Mouse (Mus musculus) neural tube, embryonic 14.5 days (tissue): ENCODE data around the gene Slc22a21. TPM values are rescaled to one million over a fixed set of nuclear protein-coding genes. Genes with fewer than 3 reads are reported as not detected.
"Not testable (repeated sequence)": the region's sequence is repeated elsewhere in the genome, so short reads cannot be mapped to it uniquely, and the experiment has no call there.

Experiments used
- ATAC-seq: fragments of 200-750 bp; cut with Nextera tagmentation; 2 replicates; pipeline ENCODE4 v1.8.0; 2017; ENCODE audit warnings: low read depth, mild to moderate bottlenecking, moderate TSS enrichment, moderate library complexity
- H3K27ac ChIP-seq: fragments of 300-500 bp; sonication (generic); 2 replicates; pipeline ENCODE4 v1.5.1; 2014; ENCODE audit warnings: low read depth, mild to moderate bottlenecking, control low read depth, low read length, moderate library complexity, mixed read lengths
- H3K27me3 ChIP-seq: fragments of 300-500 bp; sonication (generic); 2 replicates; pipeline ENCODE4 v1.6.1; 2014; ENCODE audit warnings: low read length; ENCODE audit not compliant: control insufficient read depth, insufficient read depth
- H3K36me3 ChIP-seq: fragments of 300-500 bp; sonication (generic); 2 replicates; pipeline ENCODE4 v1.6.1; 2014; ENCODE audit warnings: low read length, mixed read lengths; ENCODE audit not compliant: control insufficient read depth, insufficient read depth
- H3K4me1 ChIP-seq: fragments of 300-500 bp; sonication (generic); 2 replicates; pipeline ENCODE4 v1.6.1; 2014; ENCODE audit warnings: low read length; ENCODE audit not compliant: control insufficient read depth, insufficient read depth
- H3K4me2 ChIP-seq: fragments of 300-500 bp; sonication (generic); 2 replicates; pipeline ENCODE4 v1.6.1; 2014; ENCODE audit warnings: mild to moderate bottlenecking, low read depth, low read length, control low read depth
- H3K4me3 ChIP-seq: fragments of 300-500 bp; sonication (generic); 2 replicates; pipeline ENCODE4 v1.5.1; 2014; ENCODE audit warnings: low read depth, low read length, control low read depth, mixed read lengths
- H3K9ac ChIP-seq: fragments of 300-500 bp; sonication (generic); replicated peaks from 2 replicates; pipeline ENCODE4 v1.6.1; 2014; ENCODE audit warnings: low read depth, mild to moderate bottlenecking, control low read depth, low read length, mixed read lengths
- H3K9me3 ChIP-seq: fragments of 300-500 bp; sonication (generic); 2 replicates; pipeline ENCODE4 v1.6.1; 2016; ENCODE audit warnings: low read length; ENCODE audit not compliant: control insufficient read depth
- WGBS: fragments of 180-500 bp; shearing (Covaris S2); extraction: QIAGEN DNeasy Blood & Tissue Kit; methylation state at CpG from one replicate; pipeline ENCODE4 v1.1.7; 2014; 5-methylcytosine and 5-hydroxymethylcytosine counted together
- polyA plus RNA-seq: library from polyadenylated mRNA; unstranded; fragments of >200 nt; fragmentation: Nextera tagmentation; extraction: Ambion mirVana; gene quantifications from 2 replicates; pipeline ENCODE4 v1.2.1, GENCODE M21; 2014

Slc22a21 gene
- polyA plus RNA-seq, 1 experiment from 2014 or later: 3.7 TPM

GRCm38 (mm10) chr11:53975559-53975958 lies 4.6 kb downstream of the Slc22a21 start:
- no peak for ATAC-seq
- H3K4me3 ChIP-seq: no peak overlapping the region
- H3K4me1 ChIP-seq: no peaks in the 10 kb centered on the region
- no peak overlapping the region for H3K27ac ChIP-seq
- H3K27me3 ChIP-seq: no peaks in the 10 kb centered on the region
- H3K36me3 ChIP-seq: no peaks in the 10 kb centered on the region
- H3K4me2 ChIP-seq: no peak overlapping the region
- H3K9me3 ChIP-seq: no peaks in the 10 kb centered on the region
- no peak overlapping the region for H3K9ac ChIP-seq

GRCm38 (mm10) chr11:53958984-53959383 lies 21.1 kb downstream of the Slc22a21 start:
- no peaks in the 10 kb centered on the region for H3K27me3 ChIP-seq
- H3K36me3 ChIP-seq: no peaks in the 10 kb centered on the region
- H3K9me3 ChIP-seq: no peaks in the 10 kb centered on the region
- no peaks in the 10 kb centered on the region for H3K4me1 ChIP-seq
- H3K27ac ChIP-seq: no peak overlapping the region
- no peak overlapping the region for H3K9ac ChIP-seq
- no peak for ATAC-seq
- 46% methylated on average over 3 of the region's 3 CpGs for WGBS
- no peak overlapping the region for H3K4me2 ChIP-seq
- no peak overlapping the region for H3K4me3 ChIP-seq

GRCm38 (mm10) chr11:53958176-53958575 lies 22.0 kb downstream of the Slc22a21 start:
- H3K4me3 ChIP-seq, H3K36me3 ChIP-seq, ATAC-seq, H3K9ac ChIP-seq, H3K4me2 ChIP-seq, H3K27me3 ChIP-seq, H3K9me3 ChIP-seq, H3K4me1 ChIP-seq, H3K27ac ChIP-seq: not testable (repeated sequence)
- WGBS: 25% methylated on average over 3 of the region's 4 CpGs

GRCm38 (mm10) chr11:53956636-53957035 lies 23.5 kb downstream of the Slc22a21 start:
- 77% methylated on average over 1 of the region's 1 CpGs for WGBS
- ATAC-seq: no peak
- H3K36me3 ChIP-seq: no peaks in the 10 kb centered on the region

GRCm38 (mm10) chr11:53954653-53955052 lies 25.5 kb downstream of the Slc22a21 start:
- H3K4me1 ChIP-seq: no peaks in the 10 kb centered on the region
- H3K4me3 ChIP-seq: no peak overlapping the region
- no peak for ATAC-seq
- H3K4me2 ChIP-seq: no peak overlapping the region
- no peaks in the 10 kb centered on the region for H3K36me3 ChIP-seq
- H3K27me3 ChIP-seq: no peaks in the 10 kb centered on the region
- no peaks in the 10 kb centered on the region for H3K9me3 ChIP-seq
- no peak overlapping the region for H3K27ac ChIP-seq
- WGBS: 95% methylated on average over 3 of the region's 3 CpGs
- no peak overlapping the region for H3K9ac ChIP-seq

More at GRCm38 (mm10) chr11:53956636-53957035, 23.5 kb downstream of the Slc22a21 start:
- no peak overlapping the region for H3K4me3 ChIP-seq
- no peaks in the 10 kb centered on the region for H3K4me1 ChIP-seq
- H3K27me3 ChIP-seq: no peaks in the 10 kb centered on the region
- H3K9me3 ChIP-seq: no peaks in the 10 kb centered on the region
- no peak overlapping the region for H3K9ac ChIP-seq
- H3K27ac ChIP-seq: no peak overlapping the region
- H3K4me2 ChIP-seq: no peak overlapping the region

GRCm38 (mm10) chr11:53950133-53950532 lies 30.0 kb downstream of the Slc22a21 start:
- not testable (repeated sequence) for H3K4me1 ChIP-seq, H3K36me3 ChIP-seq, ATAC-seq, H3K9ac ChIP-seq, H3K9me3 ChIP-seq, H3K27me3 ChIP-seq, H3K27ac ChIP-seq, H3K4me3 ChIP-seq, H3K4me2 ChIP-seq
- no CpG with 5 or more reads among the region's 3 CpGs for WGBS

GRCm38 (mm10) chr11:53931944-53932318 lies 48.2 kb downstream of the Slc22a21 start:
- not testable (repeated sequence) for H3K4me1 ChIP-seq, H3K27ac ChIP-seq, H3K4me3 ChIP-seq, H3K36me3 ChIP-seq, H3K9me3 ChIP-seq, H3K9ac ChIP-seq, H3K4me2 ChIP-seq, H3K27me3 ChIP-seq, ATAC-seq
- 80% methylated on average over 4 of the region's 4 CpGs for WGBS

GRCm38 (mm10) chr11:53931091-53931943 lies 48.8 kb downstream of the Slc22a21 start:
- ATAC-seq: no peak
- H3K27me3 ChIP-seq: no peaks in the 10 kb centered on the region
- no peaks in the 10 kb centered on the region for H3K9me3 ChIP-seq
- no peak overlapping the region for H3K4me2 ChIP-seq
- 38% methylated on average over 17 of the region's 17 CpGs for WGBS
- no peaks in the 10 kb centered on the region for H3K36me3 ChIP-seq
- no peaks in the 10 kb centered on the region for H3K4me1 ChIP-seq
- no peak overlapping the region for H3K9ac ChIP-seq
- H3K27ac ChIP-seq: no peak overlapping the region
- H3K4me3 ChIP-seq: no peak overlapping the region

GRCm38 (mm10) chr11:53929741-53930140 lies 50.4 kb downstream of the Slc22a21 start:
- H3K27ac ChIP-seq: no peak overlapping the region
- H3K36me3 ChIP-seq: no peaks in the 10 kb centered on the region
- ATAC-seq: no peak
- H3K27me3 ChIP-seq: no peaks in the 10 kb centered on the region
- WGBS: 85% methylated on average over 3 of the region's 3 CpGs
- no peaks in the 10 kb centered on the region for H3K4me1 ChIP-seq
- H3K9me3 ChIP-seq: no peaks in the 10 kb centered on the region
- no peak overlapping the region for H3K4me2 ChIP-seq
- H3K4me3 ChIP-seq: no peak overlapping the region
- no peak overlapping the region for H3K9ac ChIP-seq
